Mouse (Mus musculus): Measurements from ENCODE around the gene Cc2d1a.
A peak's percentile ranks its signal among the peaks of the same experiment; 100 is the strongest.

DNA sequence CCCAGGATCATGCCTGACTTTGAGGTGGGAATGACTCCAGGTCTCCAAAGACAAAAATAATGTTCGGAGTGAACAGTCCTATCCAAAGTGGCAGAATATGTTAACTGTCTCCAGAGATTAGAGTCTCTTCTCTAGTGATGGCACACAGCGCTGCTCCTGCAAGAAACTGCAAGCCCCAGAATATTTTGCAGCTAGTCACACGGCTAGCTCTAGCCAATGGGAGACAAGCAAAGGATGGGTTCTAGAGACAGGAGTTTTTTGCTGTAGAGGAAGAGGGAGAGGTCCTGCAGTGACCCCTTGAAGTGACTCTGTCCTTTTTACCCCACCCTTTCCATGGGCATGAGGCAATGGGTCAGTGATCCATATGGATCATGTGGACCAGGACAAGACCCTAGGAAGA, 9.9 kb downstream of the Cc2d1a start:
- TF ChIP-seq ZC3H11A (IDR thresholded peaks at IDR 0.05; ENCODE audit: borderline replicate concordance, low read depth, low read length) (no peak), ZNF384 (IDR thresholded peaks at IDR 0.05; ENCODE audit: low read depth, low read length) (no peak), HCFC1 (IDR thresholded peaks at IDR 0.05; ENCODE audit: borderline replicate concordance, insufficient read depth, low read length) (peak; percentile 92)

All from ES-E14 (cell line).